Mouse (Mus musculus): Measurements from ENCODE around the gene Tbck.

Tbck gene

GRCm38 (mm10) chr3:132870079-132870478 is 186.1 kb downstream of the Tbck start:
- no peak for DNase-seq (ENCODE audit: low spot score)

DNA sequence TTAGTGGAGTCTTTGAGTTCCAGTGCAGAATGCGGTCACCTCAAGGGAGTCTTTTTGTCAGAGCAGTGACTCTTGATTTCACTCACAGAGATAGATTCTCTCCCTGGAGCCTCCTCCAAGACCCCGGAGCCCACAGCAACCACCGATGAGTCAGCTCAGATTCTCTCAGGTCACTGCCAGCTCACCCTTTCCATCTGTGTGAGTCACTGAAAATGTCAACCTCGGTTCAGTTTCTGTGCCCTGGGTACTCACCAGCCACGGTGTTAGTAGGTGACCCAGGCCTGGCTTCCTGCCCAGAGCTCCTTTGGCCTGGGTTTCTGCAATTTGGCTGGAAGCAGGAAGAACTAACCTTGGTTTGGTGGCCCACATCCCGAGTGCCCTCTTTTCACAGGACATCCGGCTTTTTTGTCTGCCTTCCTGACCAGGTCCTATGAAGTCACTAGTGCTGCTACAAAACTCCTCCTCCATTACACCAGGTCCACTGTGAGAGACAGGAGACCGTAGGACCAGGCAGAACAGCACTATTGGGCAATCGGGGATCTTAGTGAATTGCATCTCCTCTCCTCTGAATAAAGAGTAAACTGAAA is 187.5 kb downstream of the Tbck start:
- DNase-seq (ENCODE audit: low spot score): no peak

DNA sequence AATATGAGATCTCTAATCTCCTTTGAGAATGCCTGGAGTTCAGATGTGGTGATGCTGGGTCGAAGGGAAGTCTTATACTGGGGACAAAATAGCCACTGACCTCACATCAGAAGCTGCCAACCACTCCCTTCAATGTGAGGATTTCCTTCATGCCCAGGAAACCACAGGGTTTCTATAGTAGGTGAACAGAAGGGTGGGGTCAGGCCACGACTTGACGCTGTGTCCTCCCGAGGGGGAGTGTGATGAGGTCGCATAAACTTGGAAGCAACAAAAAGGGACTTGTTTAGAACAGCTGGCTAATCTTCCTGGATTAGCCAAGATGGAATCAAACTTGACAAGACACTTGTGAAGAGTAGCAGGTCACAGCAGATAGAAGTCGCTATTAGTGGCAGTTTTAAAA is 189.3 kb downstream of the Tbck start:
- DNase-seq (ENCODE audit: low spot score): no peak

DNA sequence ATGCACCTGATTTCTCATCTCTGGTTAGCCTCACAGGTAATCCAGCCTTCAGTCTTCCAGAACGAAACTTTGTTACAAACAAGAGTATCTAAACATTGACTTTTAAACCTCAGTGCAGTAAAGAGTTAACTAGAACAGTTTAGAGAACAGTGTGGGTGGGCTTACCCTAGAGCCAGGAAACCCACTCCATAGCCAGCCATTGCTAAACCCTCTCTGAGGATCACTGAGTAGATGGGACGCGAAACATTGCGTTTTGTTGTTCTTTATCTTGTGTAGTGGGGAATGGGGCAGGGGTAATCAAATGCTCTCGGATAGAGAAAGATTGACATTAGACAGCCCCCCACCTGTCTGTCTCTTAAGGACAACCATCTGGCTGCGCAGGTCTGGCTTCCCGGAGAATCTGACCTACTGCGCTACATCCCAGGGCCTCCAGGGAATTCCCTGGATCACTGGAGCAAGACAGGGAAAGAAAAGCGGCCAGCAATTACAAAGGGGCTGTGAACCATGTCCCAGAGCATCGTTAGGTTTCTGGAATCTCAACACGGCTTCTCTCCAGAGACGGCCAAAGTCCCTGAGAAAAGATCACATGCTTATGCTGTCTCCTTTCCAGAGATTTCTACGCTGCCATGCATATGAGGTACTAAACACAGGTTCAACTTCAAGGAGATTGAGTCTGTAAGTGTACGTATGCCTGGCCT is 192.2 kb downstream of the Tbck start:
- DNase-seq (ENCODE audit: low spot score): peak; percentile 34

DNA sequence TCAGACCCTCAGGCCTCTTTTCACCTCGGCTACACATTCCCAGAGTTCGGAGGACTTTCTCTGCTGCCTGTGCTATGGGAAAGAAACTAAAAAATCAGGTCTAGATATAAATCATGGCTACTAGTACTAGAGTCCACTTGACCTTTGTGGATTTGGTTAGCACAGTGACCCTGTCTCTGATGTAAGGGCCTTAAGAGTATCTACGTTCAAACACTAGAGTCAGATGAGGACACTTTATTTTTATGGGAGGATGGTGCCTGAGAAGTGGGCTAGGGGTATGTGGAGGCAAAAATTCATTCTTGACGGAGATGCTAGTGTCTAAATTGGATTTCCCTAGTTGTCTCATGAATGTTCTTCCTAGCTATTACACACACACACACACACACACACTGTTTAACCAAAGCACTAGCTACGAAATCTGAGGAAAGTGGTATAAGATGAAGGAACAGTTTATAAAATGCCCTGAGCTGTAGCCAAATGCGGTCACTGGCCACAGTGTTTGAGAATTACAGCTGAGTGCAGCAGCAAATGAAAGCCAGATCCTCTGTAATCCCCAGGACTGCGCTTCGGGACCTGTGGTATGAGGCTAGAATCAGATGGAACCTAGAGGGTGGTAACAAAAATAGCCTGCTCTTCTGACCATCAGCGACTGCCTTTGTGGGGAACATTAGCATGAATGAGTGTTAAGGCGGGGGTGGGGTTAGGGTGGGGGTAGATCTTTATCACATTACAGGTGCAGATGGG is 193.2 kb downstream of the Tbck start:
- DNase-seq (ENCODE audit: low spot score): peak; percentile 30

DNA sequence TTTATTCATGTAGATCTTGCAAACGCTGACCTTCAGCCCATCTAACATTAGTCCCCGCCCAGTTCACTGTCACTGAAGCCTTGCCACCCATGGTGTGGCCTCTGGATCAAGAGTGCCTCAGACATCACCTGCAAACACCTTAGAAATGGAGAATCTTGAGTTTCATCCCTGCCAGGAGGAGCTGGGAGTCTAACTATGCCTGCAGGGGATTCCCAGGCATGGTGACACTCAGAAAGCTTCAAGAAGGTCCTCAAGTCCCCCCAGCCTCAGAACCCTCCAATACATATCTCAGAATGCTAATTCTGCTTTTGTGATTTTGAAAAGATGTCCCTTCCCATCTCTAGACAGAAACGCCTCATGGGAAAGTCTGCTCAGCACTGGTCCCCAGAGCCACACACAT is 196.4 kb downstream of the Tbck start:
- no peak for DNase-seq (ENCODE audit: low spot score)

DNA sequence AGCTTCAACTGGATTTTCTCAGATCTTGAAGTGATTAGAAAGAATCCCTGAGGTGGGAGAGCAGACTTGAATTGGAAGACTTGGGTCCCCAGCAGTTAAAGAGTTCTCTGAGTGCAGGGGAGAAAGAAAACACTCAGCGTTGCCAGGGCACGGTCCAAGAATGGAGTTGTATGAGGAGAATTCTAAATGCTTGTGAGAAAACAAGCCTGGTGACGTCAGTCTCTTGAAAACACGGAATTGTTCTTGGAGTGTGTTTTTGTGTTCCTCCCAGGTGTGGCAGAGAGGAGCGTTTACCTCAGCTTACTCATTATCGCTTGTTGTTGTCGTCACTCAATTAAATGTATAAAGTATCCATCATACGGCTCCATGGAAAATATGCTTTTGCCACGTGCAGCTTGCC is 196.9 kb downstream of the Tbck start:
- no peak for DNase-seq (ENCODE audit: low spot score)

- no peak for DNase-seq (ENCODE audit: low spot score)
These were observed 199.3 kb downstream of the Tbck start for GRCm38 (mm10) chr3:132883256-132883655.

DNA sequence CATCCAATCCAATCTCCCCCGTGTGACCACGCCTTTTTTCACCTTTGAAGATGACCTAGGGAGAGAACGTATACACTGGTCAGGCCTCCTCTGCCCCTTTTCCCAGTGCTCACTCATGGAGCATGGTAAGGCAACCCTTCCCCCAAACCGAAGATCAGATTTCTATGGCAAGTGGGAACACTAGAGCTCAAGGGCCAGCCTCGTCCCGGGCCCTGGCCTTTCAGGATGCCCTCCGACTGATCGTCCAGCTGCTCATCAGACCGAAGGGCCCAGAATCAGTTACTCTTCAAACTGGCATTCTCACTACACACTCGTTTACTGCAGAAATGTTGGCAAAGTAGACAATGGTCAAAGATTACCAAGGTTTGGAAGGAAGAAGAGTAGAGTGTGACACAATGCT is 200.5 kb downstream of the Tbck start:
- no peak for DNase-seq (ENCODE audit: low spot score)

- DNase-seq (ENCODE audit: low spot score): no peak
These were observed 202.6 kb downstream of the Tbck start for GRCm38 (mm10) chr3:132886419-132887050.

DNA sequence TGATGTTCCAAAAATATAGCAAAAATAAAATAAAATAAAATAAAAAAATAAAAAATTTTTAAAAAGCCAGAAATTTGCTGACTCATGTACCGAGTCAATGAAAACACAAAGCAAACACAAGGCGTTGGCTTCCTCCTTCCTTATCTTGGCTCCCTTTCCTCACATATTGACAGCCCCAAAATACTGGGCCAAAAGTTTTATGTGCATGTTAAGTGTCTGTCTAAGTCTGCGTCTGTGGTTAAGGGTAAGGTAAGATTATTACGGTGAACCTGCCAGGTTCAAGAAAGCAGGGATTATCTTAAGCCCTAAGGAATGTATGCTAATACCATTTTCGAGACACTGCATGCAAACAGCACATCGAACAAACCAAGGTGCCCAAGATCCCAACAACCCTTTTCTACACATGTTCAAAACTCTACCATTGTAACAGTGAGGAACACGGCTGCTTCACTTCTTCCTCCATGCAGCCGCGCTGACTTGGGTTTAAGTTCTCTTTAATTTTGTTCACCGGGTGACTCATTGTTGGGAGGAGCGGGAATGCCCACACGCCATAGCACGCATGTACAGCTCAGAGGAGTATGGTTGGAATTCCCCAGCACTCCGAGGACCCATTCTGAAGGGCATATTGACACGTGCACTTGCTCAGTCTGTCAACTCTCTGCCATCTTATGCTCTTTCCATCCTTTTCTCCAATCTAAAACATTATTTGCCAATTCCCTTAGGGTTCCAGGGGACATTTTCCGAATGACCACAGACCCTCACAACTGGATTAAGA is 203.3 kb downstream of the Tbck start:
- no peak for DNase-seq (ENCODE audit: low spot score)
